Mouse (Mus musculus) adrenal gland, postnatal 25 days (tissue): ENCODE measurements at regions not wholly inside any gene's neighbourhood (a gene's known extent, or its start where the extent isn't known, plus 50 kb on each side); places are given as distances from the start of the nearest gene placed in this dataset.

Experiments
- DNase-seq: peaks from one replicate; pipeline ENCODE4 v3.0.0; 2021; ENCODE audit warnings: mixed read lengths

DNA sequence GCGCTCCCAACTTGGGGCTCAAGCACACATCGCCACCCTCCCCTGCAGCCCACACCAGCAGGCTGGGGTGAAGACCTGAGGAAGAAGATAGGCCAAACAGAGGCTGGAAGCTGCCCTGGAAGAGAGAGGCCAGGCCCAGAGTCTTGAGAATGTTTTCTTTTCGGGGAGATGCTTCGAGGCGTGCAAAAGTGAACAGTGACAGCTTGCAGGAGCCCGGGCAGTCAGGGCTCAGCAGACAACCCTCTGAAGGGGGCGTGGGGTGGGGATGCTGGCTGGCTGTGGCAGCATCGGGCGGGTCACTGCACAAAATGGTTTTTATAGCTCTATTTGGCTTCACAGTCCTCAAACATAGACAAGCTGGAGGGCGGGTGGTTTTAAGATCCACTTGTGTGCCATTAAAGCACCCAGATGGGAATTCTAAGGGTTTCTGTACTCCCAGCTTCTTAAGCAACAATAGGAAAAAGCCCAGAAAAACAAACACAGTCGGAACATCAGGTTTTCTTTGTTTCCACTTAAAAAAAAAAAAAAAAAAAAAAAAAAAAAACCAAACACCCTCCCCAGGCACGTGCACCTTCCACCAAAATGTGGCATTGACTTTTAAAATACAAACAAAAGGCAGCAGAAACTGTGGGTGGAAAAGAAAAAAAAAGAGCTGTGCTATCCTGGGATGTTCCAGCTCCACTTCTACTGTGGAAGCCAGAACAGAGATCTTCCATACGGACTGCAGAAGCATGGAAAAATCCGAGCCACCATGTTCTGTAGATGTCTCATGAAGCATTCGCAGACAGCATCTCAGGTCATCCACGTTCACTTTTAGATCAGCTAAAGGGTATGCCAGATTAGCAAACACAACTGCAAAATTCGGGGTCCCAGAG lies 123.5 kb downstream of the Ly86 start:
- DNase-seq = no peak

DNA sequence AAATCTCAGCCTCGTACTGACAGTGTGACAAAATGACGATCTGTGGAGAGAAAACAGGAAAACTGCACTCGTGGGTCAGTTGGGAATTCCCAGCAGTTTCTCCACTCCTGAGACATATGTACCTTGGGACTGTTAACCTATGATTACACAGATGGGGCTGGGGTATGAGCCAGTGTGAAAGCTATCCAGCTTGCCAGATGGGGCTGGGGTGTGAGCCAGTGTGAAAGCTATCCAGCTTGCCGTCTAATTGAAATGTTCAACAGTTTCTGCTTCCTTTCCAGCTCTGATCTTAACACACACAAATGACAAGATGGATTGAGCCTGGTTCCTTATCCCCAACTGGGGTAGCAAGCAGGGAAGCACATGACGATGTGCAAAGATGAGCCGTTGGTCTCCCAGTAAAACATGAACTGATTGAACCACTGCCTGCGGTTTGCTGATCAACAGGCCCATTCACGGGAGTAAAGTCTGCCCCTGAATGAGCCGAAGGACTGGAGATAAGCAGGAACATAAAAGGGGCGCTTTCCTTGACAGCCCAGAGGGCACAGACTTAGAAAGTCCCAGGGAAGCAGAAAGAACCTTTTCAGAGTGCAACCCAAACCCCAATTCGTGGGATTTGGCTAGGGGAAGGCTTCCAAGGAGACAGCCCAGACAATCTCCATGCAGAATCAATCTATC lies 125.4 kb downstream of the Ly86 start:
- DNase-seq = no peak

DNA sequence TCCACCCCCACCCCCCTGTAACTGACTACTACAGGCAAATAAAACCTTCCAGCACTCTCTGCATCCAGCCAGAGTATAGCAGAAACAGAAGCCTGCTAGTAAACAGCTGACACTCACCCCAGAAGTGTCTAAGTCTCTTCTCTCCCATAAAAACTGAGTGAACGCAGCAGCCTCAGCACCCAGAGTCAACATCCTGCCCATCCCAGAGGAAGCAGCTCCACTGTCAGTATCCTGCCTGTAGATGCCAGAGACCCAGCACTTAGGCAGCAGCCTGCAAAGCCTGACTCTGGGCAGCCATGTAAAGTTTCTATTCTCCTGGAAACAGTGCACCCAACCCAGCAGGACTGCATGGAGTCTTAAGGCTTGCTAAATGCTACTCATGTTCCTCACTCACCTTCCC lies 128.4 kb downstream of the Ly86 start:
- DNase-seq = no peak

- DNase-seq = no peak
Measured at GRCm38 (mm10) chr13:37475804-37476203, 130.8 kb downstream of the Ly86 start.

GRCm38 (mm10) chr13:37476256-37477053 lies 131.4 kb downstream of the Ly86 start:
- no peak for DNase-seq

- no peak for DNase-seq
Measured at GRCm38 (mm10) chr13:37477342-37477741, 132.3 kb downstream of the Ly86 start.

DNA sequence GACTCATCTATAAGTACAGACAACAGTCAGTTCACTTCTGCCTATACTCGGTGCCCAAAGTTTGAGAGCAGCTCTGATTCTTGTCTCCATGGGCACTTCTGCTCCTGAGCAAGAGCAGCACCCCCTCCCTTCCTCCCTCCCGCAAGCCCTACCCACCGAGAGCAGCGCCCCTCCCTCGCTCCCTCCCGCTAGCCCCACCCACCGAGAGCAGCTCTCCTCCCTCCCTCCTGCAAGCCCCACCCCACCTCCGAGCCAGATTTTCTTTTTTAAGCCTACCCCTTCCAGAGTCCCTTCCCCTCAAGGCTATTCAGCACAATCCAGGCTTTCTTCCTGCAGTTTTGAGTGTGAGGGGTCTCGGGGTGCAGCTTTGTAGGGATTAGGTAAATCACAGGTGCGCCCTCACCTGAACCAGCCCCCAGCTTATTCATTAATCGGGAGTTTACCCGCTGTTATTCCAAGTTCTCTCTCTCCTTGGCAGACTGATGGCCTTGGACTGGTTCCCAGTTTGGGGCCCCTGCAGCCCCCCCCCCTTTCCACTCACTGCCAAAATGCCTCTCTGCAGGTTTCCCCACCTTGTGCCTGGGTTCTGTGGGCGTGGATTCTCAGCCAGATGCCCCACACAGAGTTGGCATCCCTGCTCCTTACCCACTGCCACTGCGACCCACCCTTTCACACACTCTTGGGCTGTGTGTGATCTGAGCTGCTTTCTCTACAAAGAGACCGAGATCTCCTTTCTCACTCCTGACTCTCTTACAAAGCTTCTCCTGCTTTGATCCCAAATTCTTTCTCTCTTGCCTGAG lies 132.9 kb downstream of the Ly86 start:
- peak; percentile 59 for DNase-seq

- DNase-seq = no peak
Measured at GRCm38 (mm10) chr13:37479182-37479691, 134.2 kb downstream of the Ly86 start.

DNA sequence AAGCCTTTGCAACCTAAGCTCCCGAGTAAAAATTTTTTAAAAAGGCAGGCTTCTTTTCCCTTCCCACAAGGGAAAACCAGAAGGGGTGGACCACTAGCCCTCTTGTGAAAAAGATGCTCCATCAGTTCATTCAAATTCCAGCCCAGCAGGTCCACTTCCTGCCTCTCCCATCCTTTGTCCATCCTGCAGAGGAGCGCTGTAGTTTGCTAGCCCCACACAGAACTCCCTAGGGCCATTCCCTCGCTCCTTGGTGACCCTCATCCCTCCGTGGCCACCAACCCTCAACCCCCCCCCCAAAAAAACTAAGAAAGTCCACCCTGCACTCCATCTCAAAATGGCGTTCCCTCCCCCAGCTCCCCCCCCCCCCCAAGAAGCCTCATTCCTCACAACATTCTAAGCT lies 136.5 kb downstream of the Ly86 start:
- no peak for DNase-seq

GRCm38 (mm10) chr13:37482038-37482437 lies 137.0 kb downstream of the Ly86 start:
- peak; percentile 21 for DNase-seq

- peak; percentile 64 for DNase-seq
Measured at GRCm38 (mm10) chr13:37482589-37482988, 137.6 kb downstream of the Ly86 start.

- DNase-seq = peak; percentile 61
Measured at GRCm38 (mm10) chr13:37483010-37483855, 138.2 kb downstream of the Ly86 start.

DNA sequence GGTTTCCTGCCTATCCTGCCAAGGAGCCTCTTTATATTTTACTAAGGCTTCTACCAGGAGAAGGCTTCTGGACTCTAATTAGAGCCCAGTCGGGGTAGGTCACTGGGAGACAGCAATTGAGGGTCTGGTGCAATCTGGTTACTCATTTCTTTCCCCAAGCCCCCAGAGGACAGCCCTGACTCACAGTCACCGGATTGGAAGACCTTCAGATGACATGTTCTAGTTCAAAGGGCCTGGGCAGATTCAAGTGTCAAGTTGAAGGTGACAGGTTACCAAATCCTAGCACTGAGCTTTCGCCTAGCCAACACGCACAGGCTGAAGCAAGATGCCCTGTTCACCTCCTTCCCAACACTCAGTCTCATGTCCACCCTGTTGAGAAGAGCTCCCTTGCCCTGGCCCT lies 139.6 kb downstream of the Ly86 start:
- no peak for DNase-seq

GRCm38 (mm10) chr13:37492115-37493001 lies 147.3 kb downstream of the Ly86 start:
- peak; percentile 46 for DNase-seq

DNA sequence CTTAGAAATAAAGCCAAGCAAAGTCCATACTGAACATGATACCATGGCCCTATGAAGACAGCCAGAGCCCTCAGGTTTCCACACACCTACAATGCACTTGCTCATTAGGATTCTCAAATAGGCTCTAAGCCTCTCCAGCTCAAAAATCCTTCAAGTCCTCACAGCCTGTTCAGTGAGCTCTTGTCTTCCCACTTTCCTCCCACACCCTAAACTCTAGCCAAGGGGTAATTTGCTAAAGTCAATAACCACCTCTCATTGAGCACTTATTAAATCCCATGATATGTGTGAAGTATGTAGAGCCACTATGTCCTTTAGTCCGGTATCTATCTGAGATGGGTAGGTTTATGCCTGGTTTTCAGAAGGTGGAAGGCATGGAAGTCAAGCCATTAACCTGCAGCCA lies 148.3 kb downstream of the Ly86 start:
- no peak for DNase-seq

- DNase-seq = no peak
Measured at GRCm38 (mm10) chr13:37495272-37495932, 150.4 kb downstream of the Ly86 start.

- DNase-seq = no peak
Measured at GRCm38 (mm10) chr13:37497986-37498385, 153.0 kb downstream of the Ly86 start.

DNA sequence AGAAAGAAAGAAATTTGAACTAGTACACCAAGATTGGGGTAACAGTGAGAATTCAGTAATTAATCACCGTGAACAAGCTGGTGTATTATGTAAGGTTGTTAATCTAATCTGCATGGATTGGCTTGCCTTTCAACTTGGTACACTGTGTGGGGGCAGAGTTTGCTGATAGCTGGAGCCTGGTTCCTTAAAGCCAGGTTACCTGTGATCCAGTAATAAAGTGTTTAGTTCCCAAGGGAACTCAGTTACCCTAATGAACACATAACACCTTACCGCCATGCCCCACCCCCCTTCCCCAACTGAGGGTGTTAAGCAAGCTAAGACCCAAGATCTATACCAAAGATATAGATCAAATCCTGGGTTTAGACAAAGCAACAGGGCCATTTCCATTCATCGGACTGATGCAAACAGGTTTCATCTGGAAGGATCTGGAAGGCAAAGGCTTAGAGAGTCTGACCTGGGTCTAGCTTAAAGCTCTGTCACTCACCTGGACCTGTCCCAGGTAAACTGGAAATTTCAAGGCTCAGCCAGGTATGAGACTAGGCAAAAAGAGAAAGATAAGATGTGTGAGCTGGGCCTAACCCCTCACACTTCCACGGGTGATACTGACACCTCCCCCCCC lies 155.8 kb downstream of the Ly86 start:
- DNase-seq = no peak

DNA sequence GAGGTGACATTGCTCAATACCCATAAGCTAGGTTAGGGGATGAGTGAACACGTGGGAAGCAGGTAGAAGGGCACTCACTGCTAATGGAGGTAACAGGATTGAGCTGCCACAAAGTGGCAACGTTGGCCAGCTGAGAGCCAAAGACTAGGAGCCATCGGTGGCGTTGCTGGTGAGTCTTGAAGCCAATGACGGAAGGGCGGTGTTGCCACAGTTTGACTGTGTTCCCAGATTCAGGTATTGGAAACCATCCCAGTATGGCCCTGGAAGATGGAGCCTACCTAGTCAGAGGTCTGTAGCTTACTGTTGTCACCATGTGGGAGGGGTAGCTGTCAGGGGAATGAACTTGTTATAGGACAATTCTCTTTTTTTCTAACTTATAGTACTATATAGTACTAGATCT lies 158.4 kb downstream of the Ly86 start:
- DNase-seq = no peak
